In genomic region chr11:121239669-121240068, GRCm38 (mm10) we compare ENCODE assay signal across 11 mouse cellular contexts. TPM values are rescaled to one million over a fixed set of nuclear protein-coding genes. Genes with fewer than 3 reads are reported as not detected.
DNase-seq lines count a peak whose midpoint lies in the region; ATAC-seq and TF ChIP-seq lines count a peak whose summit lies in the region.
"Had no signal": no experiment of that assay in that cellular context is flagged by ENCODE, and none has a peak within 500 bp of the region (broad histone marks: within the 10 kb centered on the region; RNA-seq: fewer than 3 reads in every experiment).

No protein-coding gene starts in this region.

- no peak for DNase-seq in hindbrain, embryonic 10.5 days (ENCODE audit: low spot score)
- DNase-seq in hindbrain, postnatal 0 days (ENCODE audit: low spot score), result no peak
- no peak for DNase-seq in spleen, adult 2 months (ENCODE audit: low read depth in 1 of 2, low spot score in 2 of 2)
- no peak for DNase-seq in spleen, postnatal 4 days (ENCODE audit: low spot score in 2 of 2)
- DNase-seq in liver, embryonic 11.5 days (ENCODE audit: low spot score), result no peak
- DNase-seq in adrenal gland, postnatal 25 days, result no peak
- DNase-seq: cerebellum, postnatal 10 days; kidney, adult 11 months; lung, postnatal 14 days had no signal

- no peak overlapping the region for H3K9ac ChIP-seq in hindbrain, postnatal 0 days (replicated peaks; ENCODE audit: low read length)
- peak overlapping the region; percentile 64 for H3K9ac ChIP-seq in liver, embryonic 11.5 days (ENCODE audit: low read depth, low read length)

- TF ChIP-seq CTCF in hindbrain, postnatal 0 days (IDR thresholded peaks at IDR 0.05; ENCODE audit: low read depth), result no peak
- no peak for TF ChIP-seq CTCF in spleen, adult 2 months (IDR thresholded peaks at IDR 0.05; ENCODE audit: extremely low read depth, insufficient read depth, insufficient read length, insufficient replicate concordance)

- H3K27ac ChIP-seq in hindbrain, embryonic 10.5 days, result no peak overlapping the region
- no peak overlapping the region for H3K27ac ChIP-seq in hindbrain, postnatal 0 days
- H3K27ac ChIP-seq in spleen, adult 2 months (ENCODE audit: insufficient read depth, low read length), result 0 out of 2 replicates have a peak overlapping the region, but pooled peaks have one; percentile 29
- peak overlapping the region; percentile 95 for H3K27ac ChIP-seq in liver, embryonic 11.5 days (ENCODE audit: low read depth, low read length)

- H3K4me1 ChIP-seq in hindbrain, embryonic 10.5 days (replicated peaks), result peaks cover 27% of the 10 kb centered on the region
- peaks cover 16% of the 10 kb centered on the region; the same call in 1 of the 2 replicates for H3K4me1 ChIP-seq in hindbrain, postnatal 0 days (ENCODE audit: insufficient read depth, low read length)
- H3K4me1 ChIP-seq in spleen, adult 2 months (ENCODE audit: control insufficient read depth, insufficient read depth, insufficient read length), result peaks cover 9% of the 10 kb centered on the region; the same call in 1 of the 2 replicates
- peaks cover 23% of the 10 kb centered on the region for H3K4me1 ChIP-seq in liver, embryonic 11.5 days (replicated peaks; ENCODE audit: control insufficient read depth, insufficient read depth, low read length)

- peaks cover 60% of the 10 kb centered on the region for H3K36me3 ChIP-seq in hindbrain, embryonic 10.5 days
- H3K36me3 ChIP-seq in hindbrain, postnatal 0 days (ENCODE audit: insufficient read depth, low read length), result peaks cover 18% of the 10 kb centered on the region; the same call in 1 of the 2 replicates
- peaks cover 19% of the 10 kb centered on the region for H3K36me3 ChIP-seq in spleen, adult 2 months (ENCODE audit: control insufficient read depth, insufficient read depth, low read length)
- peaks cover 27% of the 10 kb centered on the region for H3K36me3 ChIP-seq in liver, embryonic 11.5 days (ENCODE audit: control insufficient read depth, insufficient read depth, low read length)

- no peak for TF ChIP-seq POLR2A in spleen, adult 2 months (IDR thresholded peaks at IDR 0.05; ENCODE audit: low read depth, low read length)

- ATAC-seq in hindbrain, postnatal 0 days, result no peak
- ATAC-seq in liver, embryonic 11.5 days (replicated peaks; ENCODE audit: low FRiP score), result peak; percentile 66
- no peak for ATAC-seq in granulocyte monocyte progenitor cell, adult 5-6 weeks (replicated peaks; ENCODE audit: poor library complexity, severe bottlenecking)

- H3K27me3 ChIP-seq in hindbrain, embryonic 10.5 days (ENCODE audit: insufficient read depth, poor library complexity, severe bottlenecking), result no peaks in the 10 kb centered on the region
- no peaks in the 10 kb centered on the region for H3K27me3 ChIP-seq in hindbrain, postnatal 0 days (ENCODE audit: insufficient read depth, low read length)
- no peaks in the 10 kb centered on the region for H3K27me3 ChIP-seq in spleen, adult 2 months (ENCODE audit: control insufficient read depth, insufficient read depth, low read length)
- H3K27me3 ChIP-seq in liver, embryonic 11.5 days (replicated peaks; ENCODE audit: control insufficient read depth, insufficient read depth, low read length), result no peaks in the 10 kb centered on the region

- H3K9me3 ChIP-seq in hindbrain, embryonic 10.5 days, result no peaks in the 10 kb centered on the region
- H3K9me3 ChIP-seq in hindbrain, postnatal 0 days (ENCODE audit: low read length), result no peaks in the 10 kb centered on the region
- H3K9me3 ChIP-seq in liver, embryonic 11.5 days (ENCODE audit: control insufficient read depth, low read length), result no peaks in the 10 kb centered on the region

- H3K4me2 ChIP-seq in hindbrain, postnatal 0 days (ENCODE audit: low read depth, low read length), result no peak overlapping the region
- H3K4me2 ChIP-seq in liver, embryonic 11.5 days, result peak overlapping the region; percentile 80

- H3K4me3 ChIP-seq in hindbrain, embryonic 10.5 days, result 0 out of 2 replicates have a peak overlapping the region, but pooled peaks have one; percentile 9
- H3K4me3 ChIP-seq in hindbrain, postnatal 0 days (ENCODE audit: low read length), result no peak overlapping the region
- H3K4me3 ChIP-seq in spleen, adult 2 months (ENCODE audit: extremely low read depth, insufficient read depth, insufficient read length), result no peak overlapping the region
- H3K4me3 ChIP-seq in liver, embryonic 11.5 days (ENCODE audit: low read depth, low read length), result peak overlapping the region; percentile 91
- H3K4me3 ChIP-seq: myocyte had no signal

- WGBS in hindbrain, embryonic 10.5 days, result 96% methylated on average over 2 of the region's 2 CpGs
- 94% methylated on average over 2 of the region's 2 CpGs for WGBS in hindbrain, postnatal 0 days
- WGBS in spleen, adult 2 months, result 87% methylated on average over 2 of the region's 2 CpGs
- WGBS in liver, embryonic 11.5 days, result 53% methylated on average over 2 of the region's 2 CpGs

RNA-seq across cellular contexts. Expression of gene Narf, which starts 2.6 kb away (rescaled TPM):
- polyA plus RNA-seq in hindbrain, embryonic 10.5 days (2016; fragmentation: Nextera tagmentation; extraction: Ambion mirVana), result 54.6 and 72.9 TPM in 2 replicates
- 108 and 137 TPM in 2 replicates for total RNA-seq in hindbrain, postnatal 0 days (2014; rRNA removed)
- polyA plus RNA-seq in hindbrain, postnatal 0 days (2015; fragmentation: Nextera tagmentation; extraction: Ambion mirVana), result 34.3 and 36.2 TPM in 2 replicates
- polyA plus RNA-seq in spleen, adult 2 months (2012; rRNA removed), result 36.8 and 42.0 TPM in 2 replicates
- 81.5 and 89.4 TPM in 2 replicates for polyA plus RNA-seq in liver, embryonic 11.5 days (2014; fragmentation: Nextera tagmentation; extraction: Ambion mirVana)
- 23.4 and 33.1 TPM in 2 replicates for total RNA-seq in adrenal gland, postnatal 25 days (2021)
- 10.4 and 22.0 TPM in 2 replicates for total RNA-seq in granulocyte monocyte progenitor cell, adult 5-6 weeks (2014; fragmentation: Nextera tagmentation)
- 14.7 and 21.0 TPM in 2 replicates for total RNA-seq in granulocyte monocyte progenitor cell, adult 5-6 weeks (2017)

RNA-seq across cellular contexts. Expression of gene Cybc1, which starts 10.5 kb away (rescaled TPM):
- 36.1 and 42.0 TPM in 2 replicates for polyA plus RNA-seq in hindbrain, embryonic 10.5 days (2016; fragmentation: Nextera tagmentation; extraction: Ambion mirVana)
- 20.6 and 25.6 TPM in 2 replicates for total RNA-seq in hindbrain, postnatal 0 days (2014; rRNA removed)
- 20.5 and 21.2 TPM in 2 replicates for polyA plus RNA-seq in hindbrain, postnatal 0 days (2015; fragmentation: Nextera tagmentation; extraction: Ambion mirVana)
- polyA plus RNA-seq in spleen, adult 2 months (2012; rRNA removed), result 63.3 and 67.2 TPM in 2 replicates
- polyA plus RNA-seq in liver, embryonic 11.5 days (2014; fragmentation: Nextera tagmentation; extraction: Ambion mirVana), result 35.1 and 38.2 TPM in 2 replicates
- total RNA-seq in adrenal gland, postnatal 25 days (2021), result 21.1 and 24.8 TPM in 2 replicates
- total RNA-seq in granulocyte monocyte progenitor cell, adult 5-6 weeks (2014; fragmentation: Nextera tagmentation), result 51.9 and 70.5 TPM in 2 replicates
- total RNA-seq in granulocyte monocyte progenitor cell, adult 5-6 weeks (2017), result 32.9 and 54.6 TPM in 2 replicates

RNA-seq across cellular contexts. Expression of gene Foxk2, which starts 20.1 kb away (rescaled TPM):
- polyA plus RNA-seq in hindbrain, embryonic 10.5 days (2016; fragmentation: Nextera tagmentation; extraction: Ambion mirVana), result 8.8 and 10.2 TPM in 2 replicates
- 89.7 and 95.1 TPM in 2 replicates for total RNA-seq in hindbrain, postnatal 0 days (2014; rRNA removed)
- 11.4 and 12.8 TPM in 2 replicates for polyA plus RNA-seq in hindbrain, postnatal 0 days (2015; fragmentation: Nextera tagmentation; extraction: Ambion mirVana)
- polyA plus RNA-seq in spleen, adult 2 months (2012; rRNA removed), result 29.8 and 40.3 TPM in 2 replicates
- polyA plus RNA-seq in liver, embryonic 11.5 days (2014; fragmentation: Nextera tagmentation; extraction: Ambion mirVana), result 9.3 and 10.7 TPM in 2 replicates
- 38.7 and 51.6 TPM in 2 replicates for total RNA-seq in adrenal gland, postnatal 25 days (2021)
- total RNA-seq in granulocyte monocyte progenitor cell, adult 5-6 weeks (2014; fragmentation: Nextera tagmentation), result 35.7 and 40.4 TPM in 2 replicates
- total RNA-seq in granulocyte monocyte progenitor cell, adult 5-6 weeks (2017), result 25.3 and 26.1 TPM in 2 replicates

RNA-seq across cellular contexts. Expression of gene Ogfod3, which starts 35.2 kb away (rescaled TPM):
- 21.2 and 22.7 TPM in 2 replicates for polyA plus RNA-seq in hindbrain, embryonic 10.5 days (2016; fragmentation: Nextera tagmentation; extraction: Ambion mirVana)
- total RNA-seq in hindbrain, postnatal 0 days (2014; rRNA removed), result 16.7 and 20.1 TPM in 2 replicates
- polyA plus RNA-seq in hindbrain, postnatal 0 days (2015; fragmentation: Nextera tagmentation; extraction: Ambion mirVana), result 34.8 and 35.3 TPM in 2 replicates
- 5.9 TPM in 2 replicates for polyA plus RNA-seq in spleen, adult 2 months (2012; rRNA removed)
- 21.7 and 23.4 TPM in 2 replicates for polyA plus RNA-seq in liver, embryonic 11.5 days (2014; fragmentation: Nextera tagmentation; extraction: Ambion mirVana)
- 25.0 and 26.2 TPM in 2 replicates for total RNA-seq in adrenal gland, postnatal 25 days (2021)
- 13.1 and 15.1 TPM in 2 replicates for total RNA-seq in granulocyte monocyte progenitor cell, adult 5-6 weeks (2014; fragmentation: Nextera tagmentation)
- 7.7 and 10.3 TPM in 2 replicates for total RNA-seq in granulocyte monocyte progenitor cell, adult 5-6 weeks (2017)

RNA-seq across cellular contexts. Expression of gene Hexdc, which starts 35.4 kb away (rescaled TPM):
- 5.2 and 8.2 TPM in 2 replicates for polyA plus RNA-seq in hindbrain, embryonic 10.5 days (2016; fragmentation: Nextera tagmentation; extraction: Ambion mirVana)
- total RNA-seq in hindbrain, postnatal 0 days (2014; rRNA removed), result 80.2 and 89.6 TPM in 2 replicates
- 30.7 and 35.2 TPM in 2 replicates for polyA plus RNA-seq in hindbrain, postnatal 0 days (2015; fragmentation: Nextera tagmentation; extraction: Ambion mirVana)
- 11.0 and 14.7 TPM in 2 replicates for polyA plus RNA-seq in spleen, adult 2 months (2012; rRNA removed)
- polyA plus RNA-seq in liver, embryonic 11.5 days (2014; fragmentation: Nextera tagmentation; extraction: Ambion mirVana), result 5.1 and 5.6 TPM in 2 replicates
- 9.2 and 17.1 TPM in 2 replicates for total RNA-seq in adrenal gland, postnatal 25 days (2021)
- total RNA-seq in granulocyte monocyte progenitor cell, adult 5-6 weeks (2014; fragmentation: Nextera tagmentation), result 5.6 and 11.5 TPM in 2 replicates
- total RNA-seq in granulocyte monocyte progenitor cell, adult 5-6 weeks (2017), result 2.4 and 4.8 TPM in 2 replicates

Comparison
In these comparisons a context has a peak if more than half of its experiments do, and no peak if none do; other contexts are left out.
1. H3K4me3 ChIP-seq: peak in hindbrain, embryonic 10.5 days (single experiment) and liver, embryonic 11.5 days (single experiment); none in hindbrain, postnatal 0 days (single experiment) and spleen, adult 2 months (single experiment).
2. H3K27ac ChIP-seq: peak in spleen, adult 2 months (single experiment) and liver, embryonic 11.5 days (single experiment); none in hindbrain, embryonic 10.5 days (single experiment) and hindbrain, postnatal 0 days (single experiment).